Mouse (Mus musculus) thymus, adult 18-20 months (tissue): ENCODE results near the gene Tspan2.

Source experiments
- DNase-seq, 2 experiments: peaks; one replicate each; pipeline ENCODE4 v3.0.0; 2022; ENCODE audit warnings: mixed read lengths in 2 of 2

Gene Tspan2

DNA sequence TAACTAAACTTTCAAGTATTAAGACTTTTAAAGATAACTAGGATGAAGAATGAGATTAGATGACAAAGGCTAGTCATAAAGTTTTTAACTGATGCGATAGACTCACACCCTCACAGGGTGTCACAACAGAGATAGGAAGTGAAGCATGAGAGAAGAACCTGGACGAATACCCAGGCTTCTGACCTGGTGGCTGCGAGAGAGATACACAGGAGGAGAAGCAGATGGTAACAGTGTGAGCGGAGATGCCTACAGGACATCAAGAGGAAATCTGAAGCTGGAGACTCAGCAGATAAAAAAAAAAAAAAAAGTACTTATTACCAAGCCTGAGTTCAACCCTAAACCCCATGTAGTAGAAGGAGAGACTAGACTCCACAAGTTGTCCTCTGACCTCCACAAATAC is 38.7 kb downstream of the Tspan2 start:
- DNase-seq, result no peak

- DNase-seq, result no peak
Observed at GRCm38 (mm10) chr3:102782618-102783017, 48.3 kb downstream of the Tspan2 start, which contains the start of gene Tshb. TSS of gene Tshb (minus strand) at chr3:102782718.

GRCm38 (mm10) chr3:102787369-102787768 is 53.0 kb downstream of the Tspan2 start:
- no peak for DNase-seq

- DNase-seq, result peak; percentile 40 to 61
Observed at GRCm38 (mm10) chr3:102803937-102804336, 69.6 kb downstream of the Tspan2 start.

DNA sequence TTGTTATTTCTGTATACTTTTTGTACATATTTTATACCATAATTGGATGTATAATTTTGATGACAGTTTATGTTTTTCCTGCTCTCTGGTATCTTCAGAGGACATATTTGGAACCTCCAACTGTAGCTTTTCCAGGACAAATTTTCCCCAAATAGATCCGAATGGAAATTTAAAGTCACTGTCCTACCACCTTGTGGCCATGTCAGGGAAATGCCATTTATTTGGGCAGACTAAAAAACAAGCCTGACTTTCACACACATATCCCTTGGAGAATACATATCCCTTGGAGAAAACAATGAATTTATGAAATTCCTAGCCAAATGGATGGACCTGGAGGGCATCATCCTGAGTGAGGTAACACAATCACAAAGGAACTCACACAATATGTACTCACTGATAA is 108.1 kb downstream of the Tspan2 start:
- DNase-seq, result no peak

GRCm38 (mm10) chr3:102848661-102849060 is 114.3 kb downstream of the Tspan2 start:
- no peak for DNase-seq
